In the genomic region with DNA sequence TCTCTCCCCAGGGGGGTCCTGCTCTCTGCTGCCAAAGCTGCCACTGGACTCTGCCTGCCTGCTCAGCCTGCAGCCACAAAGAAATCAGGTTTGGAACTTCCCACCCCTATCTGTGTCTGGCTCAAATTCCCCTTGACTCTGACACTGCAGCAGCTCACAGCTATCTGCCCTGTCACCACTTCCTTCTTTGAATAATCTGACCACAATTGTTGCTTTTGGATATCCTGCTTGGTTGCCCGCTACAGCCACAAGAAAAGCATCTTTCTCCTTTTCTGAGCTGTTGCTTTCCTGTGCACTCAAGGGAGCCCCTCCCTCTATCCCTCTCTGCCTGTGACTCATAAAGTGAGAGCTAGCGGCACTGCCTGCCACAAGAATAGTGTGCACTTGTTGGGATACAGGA, we compare ENCODE assay signal across 16 mouse cellular contexts.
A peak's percentile ranks its signal among the peaks of the same experiment; 100 is the strongest.
DNase-seq lines count a peak whose midpoint lies in the region; ATAC-seq and TF ChIP-seq lines count a peak whose summit lies in the region.
"Had no signal": no experiment of that assay in that cellular context is flagged by ENCODE, and none has a peak within 500 bp of the region (broad histone marks: within the 10 kb centered on the region; RNA-seq: fewer than 3 reads in every experiment).

No protein-coding gene starts in this region.

- no peaks in the 10 kb centered on the region for H3K27me3 ChIP-seq in heart, embryonic 13.5 days (replicated peaks)
- no peaks in the 10 kb centered on the region for H3K27me3 ChIP-seq in heart, postnatal 0 days (ENCODE audit: control insufficient read depth, insufficient read depth, low read length)
- H3K27me3 ChIP-seq in hindbrain, postnatal 0 days (ENCODE audit: insufficient read depth, low read length), result no peaks in the 10 kb centered on the region
- H3K27me3 ChIP-seq: CH12.LX; hindbrain, embryonic 12.5 days; neural tube, embryonic 12.5 days had no signal

- peak; percentile 37; the same call in 1 of the 2 replicates for ATAC-seq in heart, embryonic 13.5 days (ENCODE audit: extremely low read depth, insufficient number of reproducible peaks, low FRiP score, low TSS enrichment)
- ATAC-seq in heart, postnatal 0 days (ENCODE audit: insufficient read depth, low read depth), result peak; percentile 39
- no peak for ATAC-seq in hindbrain, postnatal 0 days
- ATAC-seq: lung, postnatal 0 days had no signal

- no peak overlapping the region for H3K4me3 ChIP-seq in heart, embryonic 13.5 days
- no peak overlapping the region for H3K4me3 ChIP-seq in heart, postnatal 0 days (ENCODE audit: low read depth, low read length)
- no peak overlapping the region for H3K4me3 ChIP-seq in hindbrain, postnatal 0 days (ENCODE audit: low read length)
- H3K4me3 ChIP-seq: hindbrain, embryonic 12.5 days; midbrain, embryonic 10.5 days; neural tube, embryonic 12.5 days had no signal

- no peaks in the 10 kb centered on the region for H3K36me3 ChIP-seq in heart, embryonic 13.5 days
- no peaks in the 10 kb centered on the region for H3K36me3 ChIP-seq in heart, postnatal 0 days (replicated peaks; ENCODE audit: control insufficient read depth, insufficient read depth, low read length)
- no peaks in the 10 kb centered on the region for H3K36me3 ChIP-seq in hindbrain, postnatal 0 days (ENCODE audit: insufficient read depth, low read length)
- H3K36me3 ChIP-seq: hindbrain, embryonic 12.5 days; midbrain, embryonic 10.5 days; neural tube, embryonic 12.5 days had no signal

- WGBS in heart, embryonic 13.5 days, result 26% methylated on average over 2 of the region's 2 CpGs
- 23% methylated on average over 2 of the region's 2 CpGs for WGBS in heart, postnatal 0 days
- 70% methylated on average over 2 of the region's 2 CpGs for WGBS in hindbrain, postnatal 0 days

- no peak for TF ChIP-seq CTCF in heart, postnatal 0 days (IDR thresholded peaks at IDR 0.05; ENCODE audit: low read depth)
- no peak for TF ChIP-seq CTCF in hindbrain, postnatal 0 days (IDR thresholded peaks at IDR 0.05; ENCODE audit: low read depth)

- H3K9me3 ChIP-seq in heart, embryonic 13.5 days, result no peaks in the 10 kb centered on the region
- no peaks in the 10 kb centered on the region for H3K9me3 ChIP-seq in heart, postnatal 0 days (replicated peaks; ENCODE audit: control insufficient read depth, low read length)
- no peaks in the 10 kb centered on the region for H3K9me3 ChIP-seq in hindbrain, postnatal 0 days (ENCODE audit: low read length)
- H3K9me3 ChIP-seq: hindbrain, embryonic 12.5 days; midbrain, embryonic 10.5 days; neural tube, embryonic 12.5 days had no signal

- TF ChIP-seq EP300 in heart, postnatal 0 days (IDR thresholded peaks at IDR 0.05; ENCODE audit: low read depth), result no peak

- no peaks in the 10 kb centered on the region; the same call in 1 of the 2 replicates for H3K4me1 ChIP-seq in heart, embryonic 13.5 days
- no peaks in the 10 kb centered on the region for H3K4me1 ChIP-seq in heart, postnatal 0 days (ENCODE audit: control insufficient read depth, insufficient read depth)
- H3K4me1 ChIP-seq in hindbrain, postnatal 0 days (ENCODE audit: insufficient read depth, low read length), result no peaks in the 10 kb centered on the region
- H3K4me1 ChIP-seq: hindbrain, embryonic 12.5 days; midbrain, embryonic 10.5 days; neural tube, embryonic 12.5 days had no signal

- DNase-seq in heart, postnatal 4 days, result no peak
- peak; percentile 96 for DNase-seq in 416B (ENCODE audit: low read depth)
- peak; percentile 1 for DNase-seq in CD4-positive helper T cell, adult 2 months (ENCODE audit: low read depth, low spot score)
- DNase-seq in heart, postnatal 0 days (ENCODE audit: low spot score), result peak; percentile 11
- DNase-seq in hindbrain, postnatal 0 days (ENCODE audit: low spot score), result no peak
- DNase-seq in kidney, postnatal 25 days, result no peak
- DNase-seq: adrenal gland, postnatal 10 days; cerebellum, adult 2 months; gastrocnemius, postnatal 10 days; thymus, postnatal 14 days had no signal

- no peak overlapping the region for H3K27ac ChIP-seq in heart, embryonic 13.5 days (replicated peaks)
- H3K27ac ChIP-seq in heart, postnatal 0 days (ENCODE audit: low read depth), result no peak overlapping the region
- H3K27ac ChIP-seq in hindbrain, postnatal 0 days, result no peak overlapping the region
- H3K27ac ChIP-seq: hindbrain, embryonic 12.5 days; midbrain, embryonic 10.5 days; neural tube, embryonic 12.5 days had no signal

- H3K9ac ChIP-seq in heart, embryonic 13.5 days, result no peak overlapping the region
- no peak overlapping the region for H3K9ac ChIP-seq in heart, postnatal 0 days (replicated peaks; ENCODE audit: low read depth, low read length)
- no peak overlapping the region for H3K9ac ChIP-seq in hindbrain, postnatal 0 days (replicated peaks; ENCODE audit: low read length)
- H3K9ac ChIP-seq: hindbrain, embryonic 12.5 days; neural tube, embryonic 12.5 days had no signal

- 0 out of 2 replicates have a peak overlapping the region, but pooled peaks have one; percentile 13 for H3K4me2 ChIP-seq in heart, embryonic 13.5 days
- H3K4me2 ChIP-seq in heart, postnatal 0 days (ENCODE audit: low read depth, low read length), result no peak overlapping the region
- no peak overlapping the region for H3K4me2 ChIP-seq in hindbrain, postnatal 0 days (ENCODE audit: low read depth, low read length)
- H3K4me2 ChIP-seq: hindbrain, embryonic 12.5 days; neural tube, embryonic 12.5 days had no signal

Comparison
In these comparisons a context has a peak if more than half of its experiments do, and no peak if none do; other contexts are left out.
1. DNase-seq: peak in 416B (single experiment), CD4-positive helper T cell, adult 2 months (single experiment) and heart, postnatal 0 days (single experiment); none in heart, postnatal 4 days (single experiment), hindbrain, postnatal 0 days (single experiment) and kidney, postnatal 25 days (0 of 2).